Mouse (Mus musculus): Measurements from ENCODE around the gene Sacm1l. TPM values are rescaled to one million over a fixed set of nuclear protein-coding genes. Genes with fewer than 3 reads are reported as not detected.
A peak's percentile ranks its signal among the peaks of the same experiment; 100 is the strongest.

Sacm1l gene
- 51.2 and 52.9 TPM in 2 replicates for polyA plus RNA-seq (2015; fragmentation: Nextera tagmentation; extraction: Ambion mirVana)

GRCm38 (mm10) chr9:123529392-123530157 is at the start of gene Sacm1l:
Gene Sacm1l (plus strand): TSS chr9:123529759.
- peak within 1 kb of the TSS; percentile 96 for H3K4me3 ChIP-seq
- H3K9me3 ChIP-seq, result no peaks in the 10 kb centered on the region
- peak; percentile 99 for ATAC-seq (ENCODE audit: low FRiP score, low read depth)
- H3K4me1 ChIP-seq (replicated peaks), result peaks cover 30% of the 10 kb centered on the region
- no peaks in the 10 kb centered on the region for H3K27me3 ChIP-seq
- no peaks in the 10 kb centered on the region for H3K36me3 ChIP-seq
- peak within 1 kb of the TSS; percentile 85 for H3K9ac ChIP-seq
- peak within 1 kb of the TSS; percentile 63 for H3K4me2 ChIP-seq
- peak within 1 kb of the TSS; percentile 92 for H3K27ac ChIP-seq (replicated peaks)
- WGBS, result under 1% methylated on average over 72 of the region's 79 CpGs

GRCm38 (mm10) chr9:123479876-123480252 is 49.7 kb upstream of the Sacm1l start:
- Histone ChIP-seq H3K4me2 (peak overlapping the region; percentile 77), H3K9me3 (no peaks in the 10 kb centered on the region), H3K36me3 (no peaks in the 10 kb centered on the region), H3K9ac (no peak overlapping the region), H3K27me3 (no peaks in the 10 kb centered on the region), H3K27ac (replicated peaks) (no peak overlapping the region), H3K4me1 (replicated peaks) (peaks cover 36% of the 10 kb centered on the region), H3K4me3 (peak overlapping the region; percentile 58; the same call in 1 of the 2 replicates)
- WGBS, result 89% methylated on average over 8 of the region's 8 CpGs
- ATAC-seq (ENCODE audit: low FRiP score, low read depth), result no peak

GRCm38 (mm10) chr9:123480253-123480921 is 49.2 kb upstream of the Sacm1l start:
- Histone ChIP-seq H3K36me3 (no peaks in the 10 kb centered on the region), H3K4me3 (0 out of 2 replicates have a peak overlapping the region, but pooled peaks have one; percentile 3)

DNA sequence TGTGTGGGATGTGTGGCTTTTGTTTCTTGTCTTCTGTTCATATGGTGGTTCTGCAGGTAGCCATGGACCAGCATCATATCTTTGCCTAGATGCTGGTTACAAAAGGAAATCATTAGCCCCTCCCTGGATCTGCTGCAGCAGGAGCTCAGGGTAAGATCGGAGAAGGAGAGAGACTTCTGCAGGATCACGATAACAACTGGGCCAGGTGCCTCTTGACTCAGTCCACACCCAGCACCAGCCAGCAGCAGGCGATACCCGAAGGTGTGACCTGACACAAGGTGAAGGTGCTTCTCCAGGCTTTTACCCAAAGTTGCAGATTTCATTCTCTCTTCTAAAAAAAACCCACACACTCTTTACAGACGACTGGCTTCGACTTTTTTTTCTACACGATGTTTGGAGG is 48.4 kb upstream of the Sacm1l start:
- H3K4me3 ChIP-seq, result no peak overlapping the region

More at GRCm38 (mm10) chr9:123480253-123480921, 49.2 kb upstream of the Sacm1l start:
- Histone ChIP-seq H3K9ac (no peak overlapping the region), H3K27me3 (no peaks in the 10 kb centered on the region), H3K4me2 (peak overlapping the region; percentile 77), H3K9me3 (no peaks in the 10 kb centered on the region), H3K27ac (replicated peaks) (no peak overlapping the region), H3K4me1 (replicated peaks) (peaks cover 36% of the 10 kb centered on the region)
- no peak for ATAC-seq (ENCODE audit: low FRiP score, low read depth)
- WGBS, result 83% methylated on average over 18 of the region's 18 CpGs

DNA sequence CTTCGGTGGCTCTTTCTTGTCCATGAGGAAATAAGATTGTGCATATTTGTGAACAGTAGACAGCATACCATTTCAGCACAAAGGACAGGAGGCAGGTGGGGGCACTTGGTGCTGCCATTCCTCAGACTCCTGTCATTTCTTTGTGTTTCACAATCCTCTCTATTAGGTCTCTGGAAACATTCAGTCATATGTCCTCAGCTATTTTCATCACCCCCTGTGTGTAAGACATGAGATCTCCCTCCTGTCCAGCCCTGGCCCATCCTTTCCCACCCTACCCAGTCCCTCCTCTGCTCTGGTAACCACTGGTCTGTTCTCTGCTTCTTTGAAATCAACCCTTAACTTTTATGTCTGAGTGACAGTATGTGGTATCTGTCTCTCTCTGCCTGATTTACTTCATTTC is 46.0 kb upstream of the Sacm1l start:
- H3K9me3 ChIP-seq, result no peaks in the 10 kb centered on the region
- ATAC-seq (ENCODE audit: low FRiP score, low read depth), result no peak
- H3K27ac ChIP-seq (replicated peaks), result no peak overlapping the region
- peaks cover 37% of the 10 kb centered on the region for H3K4me1 ChIP-seq (replicated peaks)
- no peak overlapping the region for H3K4me2 ChIP-seq
- H3K9ac ChIP-seq, result no peak overlapping the region
- H3K4me3 ChIP-seq, result no peak overlapping the region
- H3K36me3 ChIP-seq, result no peaks in the 10 kb centered on the region
- no peaks in the 10 kb centered on the region for H3K27me3 ChIP-seq
- 82% methylated on average over 1 of the region's 1 CpGs for WGBS

More for the DNA sequence above, 48.4 kb upstream of the Sacm1l start:
- Histone ChIP-seq H3K9ac (no peak overlapping the region), H3K36me3 (no peaks in the 10 kb centered on the region), H3K27ac (replicated peaks) (no peak overlapping the region), H3K9me3 (no peaks in the 10 kb centered on the region), H3K27me3 (no peaks in the 10 kb centered on the region), H3K4me2 (peak overlapping the region; percentile 77), H3K4me1 (replicated peaks) (peaks cover 36% of the 10 kb centered on the region)
- no peak for ATAC-seq (ENCODE audit: low FRiP score, low read depth)
- WGBS, result 73% methylated on average over 7 of the region's 7 CpGs

DNA sequence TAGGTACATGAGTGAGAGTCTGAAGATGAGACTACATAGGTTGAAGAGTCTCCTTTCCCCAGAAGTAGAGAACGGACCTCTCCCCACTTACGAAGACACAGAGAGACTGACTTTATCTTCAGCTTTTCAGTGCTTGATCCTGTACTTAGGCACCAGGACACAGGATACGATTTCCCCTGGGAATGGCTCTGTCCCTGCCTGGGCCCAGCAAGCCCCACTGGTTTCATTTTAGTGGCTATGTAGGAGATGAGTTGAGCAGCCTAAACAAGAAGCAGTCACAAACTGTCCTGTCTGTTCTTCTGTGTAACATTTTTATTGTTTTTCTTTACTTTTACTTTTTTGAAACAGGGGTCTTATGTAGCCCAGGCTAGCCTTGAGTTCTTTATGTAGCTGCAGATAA is 44.7 kb upstream of the Sacm1l start:
- no peaks in the 10 kb centered on the region for H3K36me3 ChIP-seq
- H3K9ac ChIP-seq, result no peak overlapping the region
- peaks cover 30% of the 10 kb centered on the region for H3K4me1 ChIP-seq (replicated peaks)
- 93% methylated on average over 3 of the region's 3 CpGs for WGBS
- H3K27me3 ChIP-seq, result no peaks in the 10 kb centered on the region
- no peak overlapping the region for H3K4me2 ChIP-seq
- H3K27ac ChIP-seq (replicated peaks), result no peak overlapping the region
- H3K4me3 ChIP-seq, result no peak overlapping the region
- no peak for ATAC-seq (ENCODE audit: low FRiP score, low read depth)
- no peaks in the 10 kb centered on the region for H3K9me3 ChIP-seq

- H3K4me1 ChIP-seq (replicated peaks), result peaks cover 23% of the 10 kb centered on the region
These were observed 44.0 kb upstream of the Sacm1l start for GRCm38 (mm10) chr9:123485561-123485960.

GRCm38 (mm10) chr9:123486635-123487034 is 42.9 kb upstream of the Sacm1l start:
- Histone ChIP-seq H3K27me3 (no peaks in the 10 kb centered on the region), H3K36me3 (no peaks in the 10 kb centered on the region), H3K9ac (no peak overlapping the region), H3K4me3 (no peak overlapping the region), H3K4me2 (no peak overlapping the region), H3K27ac (replicated peaks) (no peak overlapping the region), H3K4me1 (replicated peaks) (peaks cover 24% of the 10 kb centered on the region; the same call in 1 of the 2 replicates), H3K9me3 (no peaks in the 10 kb centered on the region)
- no peak for ATAC-seq (ENCODE audit: low FRiP score, low read depth)
- WGBS, result 76% methylated on average over 3 of the region's 3 CpGs

More at GRCm38 (mm10) chr9:123485561-123485960, 44.0 kb upstream of the Sacm1l start:
- no peaks in the 10 kb centered on the region for H3K27me3 ChIP-seq
- H3K4me3 ChIP-seq, result no peak overlapping the region
- H3K9me3 ChIP-seq, result no peaks in the 10 kb centered on the region
- no peak overlapping the region for H3K9ac ChIP-seq
- ATAC-seq (ENCODE audit: low FRiP score, low read depth), result no peak
- H3K27ac ChIP-seq (replicated peaks), result no peak overlapping the region
- H3K36me3 ChIP-seq, result no peaks in the 10 kb centered on the region
- WGBS, result 91% methylated on average over 4 of the region's 4 CpGs
- H3K4me2 ChIP-seq, result no peak overlapping the region

DNA sequence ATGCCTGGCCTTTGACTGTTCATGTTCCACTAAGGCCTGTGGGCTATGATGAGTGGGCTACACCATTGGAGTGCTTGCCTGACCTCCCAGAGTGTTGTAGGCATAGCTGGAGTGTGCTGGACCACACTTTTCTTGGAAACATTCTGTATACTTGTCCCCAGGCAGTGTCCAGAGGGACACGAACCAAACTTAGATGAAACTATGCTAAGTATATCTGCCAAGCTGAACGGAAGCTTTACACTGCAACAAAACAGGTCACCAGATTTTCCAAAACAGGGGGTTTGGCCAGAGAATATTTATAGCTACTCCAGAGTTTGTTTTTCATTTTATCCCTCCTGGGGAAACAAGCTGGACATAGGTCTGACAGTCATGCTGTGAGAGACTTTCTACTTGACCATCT is 40.5 kb upstream of the Sacm1l start:
- no peak overlapping the region for H3K4me2 ChIP-seq
- ATAC-seq (ENCODE audit: low FRiP score, low read depth), result no peak
- H3K4me3 ChIP-seq, result no peak overlapping the region

GRCm38 (mm10) chr9:123489727-123490343 is 39.7 kb upstream of the Sacm1l start:
- H3K36me3 ChIP-seq, result no peaks in the 10 kb centered on the region
- 75% methylated on average over 9 of the region's 9 CpGs for WGBS
- no peaks in the 10 kb centered on the region for H3K9me3 ChIP-seq
- ATAC-seq (ENCODE audit: low FRiP score, low read depth), result no peak
- H3K9ac ChIP-seq, result no peak overlapping the region
- H3K27me3 ChIP-seq, result no peaks in the 10 kb centered on the region
- no peak overlapping the region for H3K27ac ChIP-seq (replicated peaks)
- peaks cover 24% of the 10 kb centered on the region; the same call in 1 of the 2 replicates for H3K4me1 ChIP-seq (replicated peaks)
- H3K4me3 ChIP-seq, result no peak overlapping the region
- H3K4me2 ChIP-seq, result no peak overlapping the region

More for the DNA sequence above, 40.5 kb upstream of the Sacm1l start:
- 98% methylated on average over 2 of the region's 2 CpGs for WGBS
- no peaks in the 10 kb centered on the region for H3K27me3 ChIP-seq
- no peaks in the 10 kb centered on the region for H3K36me3 ChIP-seq
- H3K9me3 ChIP-seq, result no peaks in the 10 kb centered on the region
- peaks cover 24% of the 10 kb centered on the region; the same call in 1 of the 2 replicates for H3K4me1 ChIP-seq (replicated peaks)
- no peak overlapping the region for H3K9ac ChIP-seq
- no peak overlapping the region for H3K27ac ChIP-seq (replicated peaks)

DNA sequence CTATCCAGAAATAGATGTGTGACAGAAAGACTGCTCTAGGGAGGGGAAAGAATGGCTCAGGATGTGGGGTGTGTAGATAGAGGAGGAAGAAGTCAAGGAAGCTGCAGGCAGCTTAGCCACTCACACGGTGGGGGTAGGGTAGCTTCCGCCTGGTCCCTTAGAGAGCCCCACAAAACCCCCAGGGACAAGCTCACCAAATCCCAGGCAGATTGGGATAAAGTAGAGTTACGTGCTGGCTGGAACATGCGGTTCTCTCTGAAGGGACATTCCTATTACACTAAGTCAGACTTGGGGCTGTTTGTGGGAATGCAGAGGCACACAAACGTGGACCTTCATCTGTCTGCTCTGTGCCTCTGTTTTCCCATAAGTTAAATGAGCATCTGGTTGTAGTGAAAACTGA is 38.6 kb upstream of the Sacm1l start:
- Histone ChIP-seq H3K27ac (replicated peaks) (no peak overlapping the region), H3K27me3 (no peaks in the 10 kb centered on the region), H3K4me3 (no peak overlapping the region), H3K4me1 (replicated peaks) (peaks cover 24% of the 10 kb centered on the region; the same call in 1 of the 2 replicates), H3K9ac (no peak overlapping the region), H3K36me3 (no peaks in the 10 kb centered on the region), H3K4me2 (no peak overlapping the region), H3K9me3 (no peaks in the 10 kb centered on the region)
- WGBS, result 80% methylated on average over 5 of the region's 5 CpGs
- ATAC-seq (ENCODE audit: low FRiP score, low read depth), result no peak

Measured in hindbrain, embryonic 15.5 days (tissue).